Mouse (Mus musculus): ENCODE data around the gene Ticam1. TPM values are rescaled to one million over a fixed set of nuclear protein-coding genes. Genes with fewer than 3 reads are reported as not detected.

Ticam1 gene
- polyA plus RNA-seq (2014; fragmentation: Illumina TruSeq; extraction: RNeasy Lipid Tissue Mini Kit (QIAGEN cat#74804); ENCODE audit: low read depth, low replicate concordance): 0.61 TPM

GRCm38 (mm10) chr17:56276643-56277566, at the start of gene Ticam1:
Gene Ticam1 (minus strand): TSS chr17:56276786.

GRCm38 (mm10) chr17:56325450-56326152, 49.0 kb upstream of the Ticam1 start, which contains the start of gene Kdm4b:
Gene Kdm4b (plus strand): TSS chr17:56326062.

GRCm38 (mm10) chr17:56303160-56303846, 26.7 kb upstream of the Ticam1 start, which contains the start of gene Uhrf1:
Gene Uhrf1 (plus strand): TSS chr17:56303321.

GRCm38 (mm10) chr17:56300186-56300585, 23.6 kb upstream of the Ticam1 start, which contains the start of gene Arrdc5:
Gene Arrdc5 (minus strand): TSS chr17:56300286.

GRCm38 (mm10) chr17:56292531-56293222, 16.1 kb upstream of the Ticam1 start, which contains the start of gene Plin3:
Gene Plin3 (minus strand): TSS chr17:56292873.

GRCm38 (mm10) chr17:56256239-56256881, 20.2 kb downstream of the Ticam1 start, which contains the start of gene Fem1a:
Gene Fem1a (plus strand): TSS chr17:56256810.

Other genes with a start within 250 kb of the Ticam1 start
- 0.42 TPM for gene Sh3gl1, start 240.2 kb downstream of the Ticam1 start, polyA plus RNA-seq (2014; fragmentation: Illumina TruSeq; extraction: RNeasy Lipid Tissue Mini Kit (QIAGEN cat#74804); ENCODE audit: low read depth, low replicate concordance)
- 0.13 TPM for gene Chaf1a, start 236.3 kb downstream of the Ticam1 start, polyA plus RNA-seq (2014; fragmentation: Illumina TruSeq; extraction: RNeasy Lipid Tissue Mini Kit (QIAGEN cat#74804); ENCODE audit: low read depth, low replicate concordance)
- gene Ubxn6, start 201.8 kb downstream of the Ticam1 start, polyA plus RNA-seq (2014; fragmentation: Illumina TruSeq; extraction: RNeasy Lipid Tissue Mini Kit (QIAGEN cat#74804); ENCODE audit: low read depth, low replicate concordance): 15.0 TPM
- gene Hdgfl2, start 197.2 kb downstream of the Ticam1 start, polyA plus RNA-seq (2014; fragmentation: Illumina TruSeq; extraction: RNeasy Lipid Tissue Mini Kit (QIAGEN cat#74804); ENCODE audit: low read depth, low replicate concordance): 4.5 TPM
- gene Plin4, start 167.0 kb downstream of the Ticam1 start, polyA plus RNA-seq (2014; fragmentation: Illumina TruSeq; extraction: RNeasy Lipid Tissue Mini Kit (QIAGEN cat#74804); ENCODE audit: low read depth, low replicate concordance): 0.24 TPM
- 8.7 TPM for gene Plin5, start 159.2 kb downstream of the Ticam1 start, polyA plus RNA-seq (2014; fragmentation: Illumina TruSeq; extraction: RNeasy Lipid Tissue Mini Kit (QIAGEN cat#74804); ENCODE audit: low read depth, low replicate concordance)
- gene Lrg1, start 154.8 kb downstream of the Ticam1 start, polyA plus RNA-seq (2014; fragmentation: Illumina TruSeq; extraction: RNeasy Lipid Tissue Mini Kit (QIAGEN cat#74804); ENCODE audit: low read depth, low replicate concordance): 5.9 TPM
- gene Sema6b, start 136.4 kb downstream of the Ticam1 start, polyA plus RNA-seq (2014; fragmentation: Illumina TruSeq; extraction: RNeasy Lipid Tissue Mini Kit (QIAGEN cat#74804); ENCODE audit: low read depth, low replicate concordance): not detected
- gene Tnfaip8l1, start 114.3 kb downstream of the Ticam1 start, polyA plus RNA-seq (2014; fragmentation: Illumina TruSeq; extraction: RNeasy Lipid Tissue Mini Kit (QIAGEN cat#74804); ENCODE audit: low read depth, low replicate concordance): 7.9 TPM
- 15.3 TPM for gene Mydgf, start 92.9 kb downstream of the Ticam1 start, polyA plus RNA-seq (2014; fragmentation: Illumina TruSeq; extraction: RNeasy Lipid Tissue Mini Kit (QIAGEN cat#74804); ENCODE audit: low read depth, low replicate concordance)
- 1.1 TPM for gene Dpp9, start 57.9 kb downstream of the Ticam1 start, polyA plus RNA-seq (2014; fragmentation: Illumina TruSeq; extraction: RNeasy Lipid Tissue Mini Kit (QIAGEN cat#74804); ENCODE audit: low read depth, low replicate concordance)
- gene Fem1a, start 20.0 kb downstream of the Ticam1 start, polyA plus RNA-seq (2014; fragmentation: Illumina TruSeq; extraction: RNeasy Lipid Tissue Mini Kit (QIAGEN cat#74804); ENCODE audit: low read depth, low replicate concordance): 2.0 TPM
- 6.8 TPM for gene Plin3, start 16.1 kb upstream of the Ticam1 start, polyA plus RNA-seq (2014; fragmentation: Illumina TruSeq; extraction: RNeasy Lipid Tissue Mini Kit (QIAGEN cat#74804); ENCODE audit: low read depth, low replicate concordance)
- not detected for gene Arrdc5, start 23.5 kb upstream of the Ticam1 start, polyA plus RNA-seq (2014; fragmentation: Illumina TruSeq; extraction: RNeasy Lipid Tissue Mini Kit (QIAGEN cat#74804); ENCODE audit: low read depth, low replicate concordance)
- not detected for gene Uhrf1, start 26.5 kb upstream of the Ticam1 start, polyA plus RNA-seq (2014; fragmentation: Illumina TruSeq; extraction: RNeasy Lipid Tissue Mini Kit (QIAGEN cat#74804); ENCODE audit: low read depth, low replicate concordance)
- gene Kdm4b, start 49.3 kb upstream of the Ticam1 start, polyA plus RNA-seq (2014; fragmentation: Illumina TruSeq; extraction: RNeasy Lipid Tissue Mini Kit (QIAGEN cat#74804); ENCODE audit: low read depth, low replicate concordance): 0.64 TPM
- 0.08 TPM for gene Ptprs, start 199.7 kb upstream of the Ticam1 start, polyA plus RNA-seq (2014; fragmentation: Illumina TruSeq; extraction: RNeasy Lipid Tissue Mini Kit (QIAGEN cat#74804); ENCODE audit: low read depth, low replicate concordance)
- not detected for gene Znrf4, start 235.6 kb upstream of the Ticam1 start, polyA plus RNA-seq (2014; fragmentation: Illumina TruSeq; extraction: RNeasy Lipid Tissue Mini Kit (QIAGEN cat#74804); ENCODE audit: low read depth, low replicate concordance)

All from liver, adult 10 weeks (tissue).